Mouse (Mus musculus) ES-E14 (cell line): ENCODE measurements around the gene Cpn2. TPM values are rescaled to one million over a fixed set of nuclear protein-coding genes. Genes with fewer than 3 reads are reported as not detected.

Experiments
- DNase-seq: peaks from one replicate; pipeline ENCODE4 v3.0.0-alpha.2; 2013; ENCODE audit warnings: low read depth, low spot score
- H3K27ac ChIP-seq: 2 replicates; pipeline ENCODE4 v1.5.1; 2012; ENCODE audit warnings: low read depth, mild to moderate bottlenecking, low read length, moderate library complexity, mixed read lengths; ENCODE audit not compliant: poor library complexity, insufficient read depth, severe bottlenecking
- H3K36me3 ChIP-seq: 2 replicates; pipeline ENCODE4 v1.6.1; 2012; ENCODE audit warnings: mild to moderate bottlenecking, low read length, moderate library complexity, mixed read lengths; ENCODE audit not compliant: control insufficient read depth, poor library complexity, insufficient read depth, severe bottlenecking
- H3K4me1 ChIP-seq, 2 experiments: fragments of 150-350 bp in 1 of 2; sonication (generic) in 1 of 2; 2 replicates each; pipeline ENCODE4 v1.6.1; 2012; ENCODE audit warnings: low read length in 2 of 2, mild to moderate bottlenecking in 1 of 2, mixed read lengths in 1 of 2; ENCODE audit not compliant: control insufficient read depth in 2 of 2, insufficient read depth in 2 of 2, poor library complexity in 1 of 2
- H3K4me3 ChIP-seq, 2 experiments: fragments of 150-350 bp in 1 of 2; sonication (generic) in 1 of 2; 2 replicates each; pipeline ENCODE4 v1.5.1; 2012; ENCODE audit warnings: low read length in 2 of 2, low read depth in 1 of 2, mild to moderate bottlenecking in 1 of 2, mixed read lengths in 1 of 2; ENCODE audit not compliant: insufficient read depth in 1 of 2, poor library complexity in 1 of 2, severe bottlenecking in 1 of 2
- H3K9ac ChIP-seq: 2 replicates; pipeline ENCODE4 v1.6.1; 2012; ENCODE audit warnings: low read depth, mild to moderate bottlenecking, low read length, mixed read lengths; ENCODE audit not compliant: poor library complexity, insufficient read depth, severe bottlenecking
- H3K9me3 ChIP-seq: fragments of 150-350 bp; sonication (generic); 2 replicates; pipeline ENCODE4 v1.6.1; 2012; ENCODE audit warnings: low read depth, mild to moderate bottlenecking, low read length; ENCODE audit not compliant: control insufficient read depth, insufficient read depth
- CHD2 ChIP-seq: IDR thresholded peaks from 2 replicates; pipeline ENCODE4 v1.6.1; 2014; ENCODE audit warnings: mild to moderate bottlenecking, low read depth, low read length, inconsistent platforms
- HCFC1 ChIP-seq: IDR thresholded peaks from 2 replicates; pipeline ENCODE4 v1.6.1; 2012; ENCODE audit warnings: low read length, inconsistent platforms, borderline replicate concordance; ENCODE audit not compliant: insufficient read depth
- MAFK ChIP-seq: IDR thresholded peaks from 2 replicates; pipeline ENCODE4 v1.6.1; 2014; ENCODE audit warnings: mild to moderate bottlenecking, low read depth, low read length, inconsistent platforms; ENCODE audit not compliant: insufficient read depth
- ZC3H11A ChIP-seq: IDR thresholded peaks from 2 replicates; pipeline ENCODE4 v1.6.1; 2012; ENCODE audit warnings: low read depth, mild to moderate bottlenecking, inconsistent platforms, low read length, borderline replicate concordance
- ZNF384 ChIP-seq: IDR thresholded peaks from 2 replicates; pipeline ENCODE4 v1.6.1; 2012; ENCODE audit warnings: low read depth, low read length, inconsistent platforms
- in situ Hi-C, 2 experiments: fragments of 600-800 bp; cut with MboI; formaldehyde crosslinking; loops; one replicate each; pipeline ENCODE4 v1.15.1; 2025; ENCODE audit warnings: low sequenced_read_pairs in 2 of 2, inconsistent platforms in 1 of 2; ENCODE audit not compliant: unreplicated experiment in 2 of 2
- total RNA-seq: library from RNA; depleted of rRNA; stranded (reverse); fragments of 300-350 nt; gene quantifications from 2 replicates; pipeline ENCODE4 v1.2.3, GENCODE M21; 2012

The Cpn2 gene
- total RNA-seq, 1 experiment = not detected

GRCm38 (mm10) chr16:30265611-30266010 is 1.7 kb downstream of the Cpn2 start:
- no peak for DNase-seq
- no peak overlapping the region for H3K4me3 ChIP-seq
- no peak overlapping the region for H3K9ac ChIP-seq
- in situ Hi-C loops = no loop called here
- TF ChIP-seq ZC3H11A (no peak), CHD2 (no peak), HCFC1 (no peak), MAFK (no peak), ZNF384 (no peak)
- no peak overlapping the region for H3K27ac ChIP-seq
- no peaks in the 10 kb centered on the region for H3K4me1 ChIP-seq
- no peaks in the 10 kb centered on the region for H3K9me3 ChIP-seq
- H3K36me3 ChIP-seq = no peaks in the 10 kb centered on the region

GRCm38 (mm10) chr16:30263156-30263555 is 4.1 kb downstream of the Cpn2 start:
- Histone ChIP-seq H3K9ac (no peak overlapping the region), H3K4me1 (no peaks in the 10 kb centered on the region), H3K27ac (no peak overlapping the region), H3K36me3 (no peaks in the 10 kb centered on the region), H3K9me3 (no peaks in the 10 kb centered on the region), H3K4me3 (no peak overlapping the region)
- TF ChIP-seq MAFK (no peak), CHD2 (no peak), HCFC1 (no peak), ZNF384 (no peak)
- in situ Hi-C loops = no loop called here
- no peak for DNase-seq

DNA sequence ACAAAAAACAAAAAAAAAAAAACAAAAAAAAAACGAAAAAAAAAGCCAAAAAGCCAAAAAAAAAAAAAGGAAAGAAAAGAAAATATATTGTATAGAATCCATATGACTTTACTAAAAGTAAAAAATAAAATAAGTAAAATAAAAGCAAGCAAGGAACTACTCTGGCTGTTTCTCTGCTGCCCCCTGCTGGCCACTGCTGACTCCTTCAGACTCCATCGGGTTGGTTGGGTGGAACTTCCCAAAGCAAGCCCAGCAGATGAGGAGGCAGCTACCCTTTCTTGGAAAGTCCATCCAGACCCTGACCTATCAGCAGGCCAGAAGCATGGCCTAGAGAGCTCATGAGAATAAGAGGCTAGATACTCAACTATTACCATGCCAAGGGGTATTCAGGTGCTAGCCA is 4.6 kb downstream of the Cpn2 start:
- no peak overlapping the region for H3K4me3 ChIP-seq
- no peaks in the 10 kb centered on the region for H3K36me3 ChIP-seq
- in situ Hi-C loops = no loop called here
- peak; percentile 65 for DNase-seq
- no peak overlapping the region for H3K9ac ChIP-seq
- TF ChIP-seq ZC3H11A (0 out of 2 replicates have a peak, but pooled peaks have one; percentile 32), ZNF384 (no peak), CHD2 (no peak), HCFC1 (no peak)
- no peaks in the 10 kb centered on the region for H3K9me3 ChIP-seq
- H3K4me1 ChIP-seq = no peaks in the 10 kb centered on the region
- H3K27ac ChIP-seq = no peak overlapping the region

DNA sequence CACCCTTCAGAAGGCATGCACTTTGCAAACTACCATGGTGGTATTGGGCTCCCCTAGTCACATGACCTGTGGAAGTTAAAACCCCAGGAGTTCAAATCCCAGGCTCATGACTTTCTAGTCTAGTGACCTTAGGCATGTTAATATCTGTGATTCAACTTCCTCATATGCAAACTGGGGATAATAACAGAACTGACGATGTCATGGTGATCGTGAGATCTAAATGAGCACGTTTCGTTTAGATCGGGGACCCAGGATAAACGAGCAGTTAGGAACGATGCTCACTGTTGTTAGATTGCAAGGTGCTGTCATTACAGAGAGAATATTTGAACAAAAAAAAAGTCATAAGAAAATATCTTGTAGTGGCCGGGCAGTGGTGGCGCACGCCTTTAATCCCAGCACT is 5.1 kb downstream of the Cpn2 start:
- Histone ChIP-seq H3K4me3 (no peak overlapping the region), H3K9me3 (no peaks in the 10 kb centered on the region), H3K9ac (no peak overlapping the region), H3K4me1 (no peaks in the 10 kb centered on the region), H3K36me3 (no peaks in the 10 kb centered on the region), H3K27ac (no peak overlapping the region)
- no peak for DNase-seq
- in situ Hi-C loops = no loop called here
- TF ChIP-seq MAFK (no peak), ZC3H11A (no peak), CHD2 (no peak), HCFC1 (no peak), ZNF384 (no peak)

- Histone ChIP-seq H3K4me1 (no peaks in the 10 kb centered on the region), H3K9me3 (no peaks in the 10 kb centered on the region), H3K4me3 (no peak overlapping the region), H3K36me3 (no peaks in the 10 kb centered on the region), H3K27ac (no peak overlapping the region), H3K9ac (no peak overlapping the region)
- in situ Hi-C loops = no loop called here
- DNase-seq = no peak
- TF ChIP-seq ZC3H11A = no peak
- no peak for TF ChIP-seq CHD2
- no peak for TF ChIP-seq ZNF384
- no peak for TF ChIP-seq MAFK
- TF ChIP-seq HCFC1 = no peak
These were observed 6.0 kb downstream of the Cpn2 start for GRCm38 (mm10) chr16:30261341-30261740.
